Mouse (Mus musculus): Measurements from ENCODE around the gene Heatr1. TPM values are rescaled to one million over a fixed set of nuclear protein-coding genes. Genes with fewer than 3 reads are reported as not detected.

Gene Heatr1
- polyA plus RNA-seq, 1 experiment, result 29.1 TPM

DNA sequence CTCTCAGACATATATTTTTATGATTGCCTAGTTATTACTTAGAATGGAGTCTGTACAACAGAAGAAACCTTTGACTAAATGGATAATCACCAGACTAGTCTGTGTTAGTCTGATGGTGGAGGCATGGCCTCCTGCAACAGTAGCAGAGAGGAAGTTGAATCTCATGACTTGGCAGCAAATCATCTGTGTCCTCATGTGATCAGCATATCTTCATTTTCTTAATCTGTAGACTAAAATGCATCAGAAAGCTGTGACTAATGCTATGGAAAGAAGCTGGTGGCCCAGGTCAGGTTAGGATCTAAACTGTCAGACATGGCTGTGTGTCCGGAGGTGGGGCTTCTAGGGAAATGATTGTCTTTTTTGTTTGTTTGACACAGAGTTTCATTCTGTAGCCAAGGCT, 73.7 kb downstream of the Heatr1 start:
- TF ChIP-seq POLR2A (IDR thresholded peaks at IDR 0.05; ENCODE audit: low read depth, low read length) (no peak), CTCF (IDR thresholded peaks at IDR 0.05; ENCODE audit: borderline replicate concordance, insufficient read depth, low read length) (no peak)

DNA sequence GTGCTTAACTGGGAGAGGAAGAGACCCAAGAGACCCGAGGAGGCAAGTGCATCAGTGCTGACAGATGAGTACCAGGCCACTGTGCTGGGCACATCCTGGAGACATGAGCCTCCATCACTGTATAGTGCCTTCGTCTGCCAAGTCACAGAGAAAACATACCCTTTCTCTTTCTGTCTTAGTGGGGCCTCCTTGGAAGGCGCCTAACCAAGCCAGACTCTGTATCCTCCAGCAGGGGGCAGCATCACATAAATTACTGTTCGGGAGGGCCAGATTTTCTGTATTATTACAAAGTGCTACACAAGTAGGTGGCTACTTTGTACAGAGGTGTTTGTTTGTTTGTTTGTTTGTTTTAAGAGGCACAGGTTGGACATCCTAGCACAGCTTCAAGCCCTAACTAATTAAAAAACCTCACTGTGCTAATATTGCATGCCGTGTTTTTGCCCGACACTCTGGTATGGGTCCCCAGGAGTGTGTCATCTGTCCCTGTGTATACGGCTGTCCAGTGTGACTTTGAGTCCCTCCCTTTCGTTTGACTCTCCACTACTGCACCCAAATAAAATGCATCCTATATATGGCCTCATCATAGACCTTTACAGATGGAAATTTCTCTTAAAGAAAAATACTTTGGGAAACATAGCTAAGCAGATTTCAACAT, 79.0 kb downstream of the Heatr1 start:
- Histone ChIP-seq H3K27ac (ENCODE audit: insufficient read depth, low read length) (no peak overlapping the region), H3K4me1 (ENCODE audit: control insufficient read depth, insufficient read depth, low read length) (no peaks in the 10 kb centered on the region), H3K4me3 (ENCODE audit: insufficient read depth, low read length) (no peak overlapping the region)
- TF ChIP-seq POLR2A (IDR thresholded peaks at IDR 0.05; ENCODE audit: low read depth, low read length), result no peak
- TF ChIP-seq CTCF (IDR thresholded peaks at IDR 0.05; ENCODE audit: borderline replicate concordance, insufficient read depth, low read length), result 0 out of 2 replicates have a peak, but pooled peaks have one; percentile 0

More for the DNA sequence above, 73.7 kb downstream of the Heatr1 start:
- Histone ChIP-seq H3K4me3 (ENCODE audit: insufficient read depth, low read length) (no peak overlapping the region), H3K4me1 (ENCODE audit: control insufficient read depth, insufficient read depth, low read length) (no peaks in the 10 kb centered on the region), H3K27ac (ENCODE audit: insufficient read depth, low read length) (no peak overlapping the region)

DNA sequence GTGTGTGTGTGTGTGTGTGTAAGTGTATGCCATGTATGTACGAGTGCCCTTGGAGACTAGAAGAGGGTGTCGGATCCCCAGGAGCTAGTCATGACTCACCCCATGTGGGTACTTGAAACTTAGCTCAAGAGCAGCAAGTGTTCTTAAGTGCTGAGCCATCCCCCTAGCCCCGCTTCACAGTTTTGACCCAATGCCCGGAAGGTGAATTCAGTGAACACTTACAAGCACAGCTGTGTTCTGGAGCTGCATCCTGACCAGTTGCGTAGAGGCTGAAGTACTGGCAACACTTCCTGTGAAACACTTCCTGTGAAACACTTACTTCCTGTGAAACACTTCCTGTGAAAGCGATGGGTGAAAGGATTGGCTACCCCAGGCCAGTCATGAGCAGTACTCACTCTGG, 80.4 kb downstream of the Heatr1 start:
- Histone ChIP-seq H3K4me1 (ENCODE audit: control insufficient read depth, insufficient read depth, low read length) (no peaks in the 10 kb centered on the region), H3K4me3 (ENCODE audit: insufficient read depth, low read length) (no peak overlapping the region), H3K27ac (ENCODE audit: insufficient read depth, low read length) (no peak overlapping the region)
- TF ChIP-seq POLR2A (IDR thresholded peaks at IDR 0.05; ENCODE audit: low read depth, low read length) (no peak), CTCF (IDR thresholded peaks at IDR 0.05; ENCODE audit: borderline replicate concordance, insufficient read depth, low read length) (no peak)

DNA sequence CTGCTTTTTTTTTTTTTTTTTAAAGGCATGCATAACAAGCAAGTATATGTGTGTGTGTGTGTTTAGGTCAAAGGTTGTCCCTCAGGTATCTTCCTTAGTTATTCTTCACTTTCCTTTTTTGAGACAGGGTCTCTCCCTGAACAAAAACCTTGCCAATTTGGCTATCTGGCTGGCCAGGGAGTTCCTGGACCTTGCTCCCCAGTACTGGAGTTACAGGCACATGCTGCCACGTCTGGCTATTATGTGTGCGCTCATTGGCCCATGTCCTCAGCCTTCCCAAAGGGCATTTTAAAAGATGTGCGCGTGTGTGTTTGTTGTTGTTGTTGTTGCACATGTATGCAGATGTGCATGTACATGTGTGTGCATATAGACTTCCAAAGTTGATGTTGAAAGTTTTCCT, 82.1 kb downstream of the Heatr1 start:
- TF ChIP-seq CTCF (IDR thresholded peaks at IDR 0.05; ENCODE audit: borderline replicate concordance, insufficient read depth, low read length) (no peak), POLR2A (IDR thresholded peaks at IDR 0.05; ENCODE audit: low read depth, low read length) (no peak)
- H3K4me1 ChIP-seq (ENCODE audit: control insufficient read depth, insufficient read depth, low read length), result no peaks in the 10 kb centered on the region
- H3K27ac ChIP-seq (ENCODE audit: insufficient read depth, low read length), result no peak overlapping the region
- no peak overlapping the region for H3K4me3 ChIP-seq (ENCODE audit: insufficient read depth, low read length)

DNA sequence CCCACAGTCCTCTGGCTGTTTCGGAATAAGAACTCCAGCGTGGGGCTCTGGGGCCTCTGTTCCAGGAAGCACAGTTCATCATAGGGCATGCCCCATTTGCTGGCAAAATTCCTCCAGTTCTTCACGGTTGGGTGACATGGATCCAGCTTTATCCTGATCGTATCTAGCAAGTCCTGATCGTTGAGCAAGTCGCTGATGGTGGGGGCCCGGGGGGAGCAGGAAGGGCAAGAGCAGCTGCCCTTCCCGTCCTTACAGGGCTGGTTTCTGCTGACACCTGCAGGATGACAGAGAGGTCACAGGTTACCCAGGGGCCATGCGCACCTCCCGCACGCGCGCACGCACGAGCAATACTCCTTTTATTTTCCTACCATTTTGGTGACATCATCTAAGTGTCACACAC, 83.5 kb downstream of the Heatr1 start:
- H3K4me1 ChIP-seq (ENCODE audit: control insufficient read depth, insufficient read depth, low read length), result no peaks in the 10 kb centered on the region
- TF ChIP-seq CTCF (IDR thresholded peaks at IDR 0.05; ENCODE audit: borderline replicate concordance, insufficient read depth, low read length), result no peak
- TF ChIP-seq POLR2A (IDR thresholded peaks at IDR 0.05; ENCODE audit: low read depth, low read length), result no peak
- no peak overlapping the region for H3K4me3 ChIP-seq (ENCODE audit: insufficient read depth, low read length)
- no peak overlapping the region for H3K27ac ChIP-seq (ENCODE audit: insufficient read depth, low read length)

DNA sequence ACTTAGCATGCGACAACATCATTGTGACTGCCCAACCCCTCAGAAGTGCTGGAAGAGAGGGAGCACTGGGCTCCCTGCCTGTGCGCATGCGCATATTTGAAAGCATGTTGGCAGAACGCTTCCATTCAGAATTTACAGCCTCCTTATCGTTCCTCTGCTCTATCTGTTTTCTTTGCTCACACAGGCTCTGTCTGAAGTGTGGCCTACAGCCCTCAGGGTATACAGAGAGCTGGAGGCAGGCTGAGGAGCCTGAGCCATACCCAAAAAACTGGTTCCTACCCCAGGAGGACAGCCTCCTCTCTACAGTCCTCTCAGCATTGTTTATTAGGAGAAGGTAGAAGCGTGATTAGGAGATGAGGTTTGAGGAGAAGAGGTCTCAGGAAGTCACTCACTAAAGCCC, 85.0 kb downstream of the Heatr1 start:
- TF ChIP-seq POLR2A (IDR thresholded peaks at IDR 0.05; ENCODE audit: low read depth, low read length) (no peak), CTCF (IDR thresholded peaks at IDR 0.05; ENCODE audit: borderline replicate concordance, insufficient read depth, low read length) (no peak)
- no peak overlapping the region for H3K4me3 ChIP-seq (ENCODE audit: insufficient read depth, low read length)

DNA sequence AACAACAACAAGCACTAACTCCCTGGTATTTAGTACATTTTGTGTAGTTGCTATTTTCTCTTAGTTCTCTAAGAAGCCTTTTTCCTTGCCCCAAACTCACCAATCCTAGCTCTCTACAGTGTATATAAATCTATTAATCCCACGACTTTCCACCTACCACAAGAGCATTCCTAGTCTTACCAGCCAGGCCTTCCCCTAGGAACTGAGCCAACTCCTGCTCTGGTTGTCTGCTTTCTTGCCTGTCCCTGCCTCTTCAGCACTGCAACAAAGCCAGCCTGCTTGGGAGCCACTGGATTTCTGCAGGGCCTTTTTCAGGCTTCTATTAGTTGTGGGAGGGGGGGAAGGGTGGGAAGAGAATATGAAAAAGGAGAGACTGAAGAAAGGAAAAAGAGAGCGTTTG, 90.4 kb downstream of the Heatr1 start:
- Histone ChIP-seq H3K27ac (ENCODE audit: insufficient read depth, low read length) (no peak overlapping the region), H3K4me1 (ENCODE audit: control insufficient read depth, insufficient read depth, low read length) (no peaks in the 10 kb centered on the region), H3K4me3 (ENCODE audit: insufficient read depth, low read length) (no peak overlapping the region)
- TF ChIP-seq POLR2A (IDR thresholded peaks at IDR 0.05; ENCODE audit: low read depth, low read length) (no peak), CTCF (IDR thresholded peaks at IDR 0.05; ENCODE audit: borderline replicate concordance, insufficient read depth, low read length) (no peak)

More for the DNA sequence above, 85.0 kb downstream of the Heatr1 start:
- Histone ChIP-seq H3K27ac (ENCODE audit: insufficient read depth, low read length) (no peak overlapping the region), H3K4me1 (ENCODE audit: control insufficient read depth, insufficient read depth, low read length) (no peaks in the 10 kb centered on the region)

DNA sequence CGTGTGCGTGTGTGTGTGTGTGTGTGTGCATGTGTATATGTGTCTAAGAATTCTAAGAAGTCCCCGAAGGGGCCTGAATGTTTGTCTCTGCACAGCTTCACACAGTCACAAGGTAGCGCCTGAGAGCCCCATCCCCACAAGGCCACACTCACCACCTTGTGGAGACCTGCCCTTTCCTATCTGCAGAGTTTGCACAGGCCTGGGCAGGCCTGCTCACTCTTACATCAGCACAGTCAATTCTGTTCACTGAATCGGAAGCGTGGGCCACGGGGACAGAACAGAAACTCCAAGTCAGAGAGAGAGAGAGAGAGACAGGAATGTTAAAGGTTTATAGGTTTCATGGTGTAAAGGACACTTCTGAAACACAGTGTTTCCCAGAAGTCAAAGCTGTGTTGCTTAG, 90.8 kb downstream of the Heatr1 start:
- Histone ChIP-seq H3K4me3 (ENCODE audit: insufficient read depth, low read length) (no peak overlapping the region), H3K4me1 (ENCODE audit: control insufficient read depth, insufficient read depth, low read length) (no peaks in the 10 kb centered on the region), H3K27ac (ENCODE audit: insufficient read depth, low read length) (no peak overlapping the region)
- no peak for TF ChIP-seq POLR2A (IDR thresholded peaks at IDR 0.05; ENCODE audit: low read depth, low read length)
- TF ChIP-seq CTCF (IDR thresholded peaks at IDR 0.05; ENCODE audit: borderline replicate concordance, insufficient read depth, low read length), result no peak

Other genes with a start within 250 kb of the Heatr1 start
- gene Mtr, start 136.9 kb upstream of the Heatr1 start, polyA plus RNA-seq (2011; ENCODE audit: insufficient read length, low read depth, missing spikeins), result 25.7 and 26.5 TPM in 2 replicates
- gene Actn2, start 54.3 kb upstream of the Heatr1 start, polyA plus RNA-seq (2011; ENCODE audit: insufficient read length, low read depth, missing spikeins), result not detected in 2 replicates
- 56.6 and 72.2 TPM in 2 replicates for gene Lgals8, start 69.9 kb downstream of the Heatr1 start, polyA plus RNA-seq (2011; ENCODE audit: insufficient read length, low read depth, missing spikeins)
- 0.10 TPM in 1 of 2 replicates, not detected in the other for gene Edaradd, start 125.4 kb downstream of the Heatr1 start, polyA plus RNA-seq (2011; ENCODE audit: insufficient read length, low read depth, missing spikeins)
- 2.1 and 2.4 TPM in 2 replicates for gene Ero1lb, start 170.8 kb downstream of the Heatr1 start, polyA plus RNA-seq (2011; ENCODE audit: insufficient read length, low read depth, missing spikeins)

All from embryonic fibroblast, embryonic 13.5 days (primary cell).